Mouse (Mus musculus): ENCODE data around the gene RPS10-NUDT3.
A peak's percentile ranks its signal among the peaks of the same experiment; 100 is the strongest.

The RPS10-NUDT3 gene

GRCm38 (mm10) chr17:27573772-27574320 is 61.2 kb downstream of the RPS10-NUDT3 start:
- DNase-seq = no peak

- no peak for DNase-seq
These were observed 63.7 kb downstream of the RPS10-NUDT3 start for GRCm38 (mm10) chr17:27571315-27571714.

- DNase-seq = no peak
These were observed 66.8 kb downstream of the RPS10-NUDT3 start for GRCm38 (mm10) chr17:27568228-27568627.

- DNase-seq = no peak
These were observed 69.1 kb downstream of the RPS10-NUDT3 start for GRCm38 (mm10) chr17:27565942-27566267.

- peak; percentile 97 for DNase-seq
These were observed 69.7 kb downstream of the RPS10-NUDT3 start, which contains the start of gene AI413582 for GRCm38 (mm10) chr17:27565163-27565941. Gene AI413582 (minus strand): TSS chr17:27565756.

GRCm38 (mm10) chr17:27564391-27565162 is 70.4 kb downstream of the RPS10-NUDT3 start:
- DNase-seq = peak; percentile 45

GRCm38 (mm10) chr17:27563771-27564244 is 71.2 kb downstream of the RPS10-NUDT3 start:
- no peak for DNase-seq

GRCm38 (mm10) chr17:27561809-27562526 is 73.1 kb downstream of the RPS10-NUDT3 start:
- DNase-seq = no peak

GRCm38 (mm10) chr17:27560926-27561480 is 74.0 kb downstream of the RPS10-NUDT3 start:
- DNase-seq = no peak

- DNase-seq = no peak
These were observed 75.4 kb downstream of the RPS10-NUDT3 start for GRCm38 (mm10) chr17:27559596-27559995.

GRCm38 (mm10) chr17:27558845-27559244 is 76.2 kb downstream of the RPS10-NUDT3 start:
- no peak for DNase-seq

GRCm38 (mm10) chr17:27557927-27558661 is 76.9 kb downstream of the RPS10-NUDT3 start:
- DNase-seq = no peak

GRCm38 (mm10) chr17:27557181-27557926 is 77.7 kb downstream of the RPS10-NUDT3 start:
- peak; percentile 95 for DNase-seq

GRCm38 (mm10) chr17:27556315-27557011 is 78.6 kb downstream of the RPS10-NUDT3 start, which contains the start of gene Hmga1:
Gene Hmga1 (plus strand): TSS chr17:27556497.
- DNase-seq = peak; percentile 96

GRCm38 (mm10) chr17:27555512-27556172 is 79.4 kb downstream of the RPS10-NUDT3 start:
- peak; percentile 85 for DNase-seq

- peak; percentile 88 for DNase-seq
These were observed 79.9 kb downstream of the RPS10-NUDT3 start for GRCm38 (mm10) chr17:27555075-27555511.

- DNase-seq = no peak
These were observed 80.7 kb downstream of the RPS10-NUDT3 start for GRCm38 (mm10) chr17:27554062-27554960.
